Mouse (Mus musculus): ENCODE measurements around the gene Ywhae. TPM values are rescaled to one million over a fixed set of nuclear protein-coding genes. Genes with fewer than 3 reads are reported as not detected.

Ywhae gene
- total and polyA plus RNA-seq, 3 experiments = 129 to 1,436 (median 421) TPM

GRCm38 (mm10) chr11:75767014-75767413 is 34.3 kb downstream of the Ywhae start:
- peaks cover 6% of the 10 kb centered on the region for H3K27me3 ChIP-seq (replicated peaks)
- peaks cover 34 to 59% of the 10 kb centered on the region in 2 experiments for H3K36me3 ChIP-seq (replicated peaks in 1 of 2; ENCODE audit: control insufficient read depth in 1 of 2, insufficient read depth in 1 of 2, low read length in 1 of 2)
- dilution Hi-C loops (cut with MboI; ENCODE audit: extremely low pct_ligation_motif_present, extremely low pct_unique_long_range_greater_than_20kb, low sequenced_read_pairs) (no loop called here), in situ Hi-C loops (cut with MboI; ENCODE audit: low pct_ligation_motif_present, low pct_unique_long_range_greater_than_20kb, low sequenced_read_pairs) (no loop called here)
- H3K79me2 ChIP-seq (replicated peaks; ENCODE audit: control insufficient read depth, extremely low read depth, insufficient read depth, poor library complexity, severe bottlenecking) = peaks cover 29% of the 10 kb centered on the region
- no peak for TF ChIP-seq GABPA (IDR thresholded peaks at IDR 0.05; ENCODE audit: insufficient replicate concordance, low read depth, low read length)
- TF ChIP-seq NELFE (IDR thresholded peaks at IDR 0.05; ENCODE audit: low read depth, low read length) = no peak
- TF ChIP-seq SIN3A (IDR thresholded peaks at IDR 0.05; ENCODE audit: low read length) = no peak
- H3K9me3 ChIP-seq (replicated peaks; ENCODE audit: low read length) = no peaks in the 10 kb centered on the region
- DNase-seq (ENCODE audit: extremely low read depth) = no peak
- no peak overlapping the region for H3K4me2 ChIP-seq (ENCODE audit: insufficient read depth, low read depth, poor library complexity, severe bottlenecking)
- no peak overlapping the region for H3K27ac ChIP-seq (ENCODE audit: insufficient read depth, low read depth)
- H3K4me3 ChIP-seq (replicated peaks in 1 of 3; ENCODE audit: low read depth in 2 of 3, low read length in 2 of 3, poor library complexity in 1 of 3) = no peak overlapping the region
- peaks cover 13 to 71% of the 10 kb centered on the region in 2 experiments for H3K4me1 ChIP-seq (ENCODE audit: control insufficient read depth in 1 of 2, insufficient read depth in 2 of 2)
- H3K9ac ChIP-seq (ENCODE audit: insufficient read depth, low read depth) = no peak overlapping the region

- H3K9ac ChIP-seq (ENCODE audit: insufficient read depth, low read depth) = no peak overlapping the region
- H3K27ac ChIP-seq (ENCODE audit: insufficient read depth, low read depth) = no peak overlapping the region
- H3K4me1 ChIP-seq (ENCODE audit: control insufficient read depth in 1 of 2, insufficient read depth in 2 of 2) = peaks cover 9 to 59% of the 10 kb centered on the region in 2 experiments
- TF ChIP-seq SIN3A (IDR thresholded peaks at IDR 0.05; ENCODE audit: low read length) = no peak
- TF ChIP-seq CHD2 (IDR thresholded peaks at IDR 0.05; ENCODE audit: low read length) = no peak
- TF ChIP-seq MAX (IDR thresholded peaks at IDR 0.05; ENCODE audit: low read length) = no peak
- TF ChIP-seq RCOR1 (conservative IDR thresholded peaks at IDR 0.05; ENCODE audit: low read depth, low read length) = no peak
- peak; percentile 20 for TF ChIP-seq POLR2A (IDR thresholded peaks at IDR 0.05; ENCODE audit: low read depth, low read length)
- TF ChIP-seq MAFK (IDR thresholded peaks at IDR 0.05; ENCODE audit: insufficient replicate concordance, low read length) = no peak
- TF ChIP-seq TBP (conservative IDR thresholded peaks at IDR 0.05; ENCODE audit: low read depth, low read length) = no peak
- TF ChIP-seq MXI1 (IDR thresholded peaks at IDR 0.05; ENCODE audit: low read depth, low read length) = no peak
- peak; percentile 94 for TF ChIP-seq POLR2AphosphoS2 (IDR thresholded peaks at IDR 0.05; ENCODE audit: low read depth, low read length)
- 0 out of 4 replicates have a peak, but pooled peaks of 1 of the 2 experiments have one; percentile 8 for TF ChIP-seq CTCF (conservative IDR thresholded peaks at IDR 0.05 in 1 of 2, IDR thresholded peaks at IDR 0.05 in 1 of 2; ENCODE audit: low read depth in 2 of 2, low read length in 2 of 2)
- TF ChIP-seq KAT2A (IDR thresholded peaks at IDR 0.05; ENCODE audit: insufficient replicate concordance, low read length) = no peak
- TF ChIP-seq MAZ (IDR thresholded peaks at IDR 0.05; ENCODE audit: low read depth, low read length) = no peak
- TF ChIP-seq RAD21 (IDR thresholded peaks at IDR 0.05; ENCODE audit: low read depth, low read length) = no peak
- TF ChIP-seq PAX5 (IDR thresholded peaks at IDR 0.05; ENCODE audit: low read length) = no peak
- TF ChIP-seq NRF1 (IDR thresholded peaks at IDR 0.05; ENCODE audit: low read depth, low read length) = no peak
- no peak for TF ChIP-seq TCF12 (IDR thresholded peaks at IDR 0.05; ENCODE audit: low read depth, low read length)
- no peak for TF ChIP-seq ZC3H11A (IDR thresholded peaks at IDR 0.05; ENCODE audit: low read depth, low read length)
- TF ChIP-seq SMC3 (IDR thresholded peaks at IDR 0.05; ENCODE audit: low read depth, low read length) = no peak
- no peak overlapping the region for H3K4me3 ChIP-seq (replicated peaks in 1 of 3; ENCODE audit: low read depth in 2 of 3, low read length in 2 of 3, poor library complexity in 1 of 3)
- H3K4me2 ChIP-seq (ENCODE audit: insufficient read depth, low read depth, poor library complexity, severe bottlenecking) = no peak overlapping the region
- H3K9me3 ChIP-seq (replicated peaks; ENCODE audit: low read length) = no peaks in the 10 kb centered on the region
- no peak for DNase-seq (ENCODE audit: extremely low read depth)
- peaks cover 16% of the 10 kb centered on the region for H3K79me2 ChIP-seq (replicated peaks; ENCODE audit: control insufficient read depth, extremely low read depth, insufficient read depth, poor library complexity, severe bottlenecking)
- peaks cover 24 to 47% of the 10 kb centered on the region in 2 experiments for H3K36me3 ChIP-seq (replicated peaks in 1 of 2; ENCODE audit: control insufficient read depth in 1 of 2, insufficient read depth in 1 of 2, low read length in 1 of 2)
- dilution Hi-C loops (cut with MboI; ENCODE audit: extremely low pct_ligation_motif_present, extremely low pct_unique_long_range_greater_than_20kb, low sequenced_read_pairs) = no loop called here
- in situ Hi-C loops (cut with MboI; ENCODE audit: low pct_ligation_motif_present, low pct_unique_long_range_greater_than_20kb, low sequenced_read_pairs) = no loop called here
- H3K27me3 ChIP-seq (replicated peaks) = peaks cover 9% of the 10 kb centered on the region
Measured at GRCm38 (mm10) chr11:75768091-75768989, 35.7 kb downstream of the Ywhae start.

Measured in CH12.LX (cell line).